Mouse (Mus musculus) hindbrain, postnatal 0 days (tissue): ENCODE measurements around the gene Adamts14. TPM values are rescaled to one million over a fixed set of nuclear protein-coding genes. Genes with fewer than 3 reads are reported as not detected.

Source experiments
- ATAC-seq: fragments of 200-750 bp; cut with Nextera tagmentation; 2 replicates; pipeline ENCODE4 v1.8.0; 2017; ENCODE audit warnings: mild to moderate bottlenecking, moderate TSS enrichment, moderate library complexity
- DNase-seq: peaks from one replicate; pipeline ENCODE4 v3.0.0-alpha.2; 2015; ENCODE audit warnings: low spot score
- H3K27ac ChIP-seq: fragments of 300-500 bp; sonication (generic); 2 replicates; pipeline ENCODE4 v1.5.1; 2014; ENCODE audit warnings: mild to moderate bottlenecking
- H3K27me3 ChIP-seq: fragments of 300-500 bp; sonication (generic); 2 replicates; pipeline ENCODE4 v1.6.1; 2014; ENCODE audit warnings: low read length, mixed read lengths; ENCODE audit not compliant: insufficient read depth
- H3K36me3 ChIP-seq: fragments of 300-500 bp; sonication (generic); 2 replicates; pipeline ENCODE4 v1.6.1; 2014; ENCODE audit warnings: low read length, mixed read lengths; ENCODE audit not compliant: insufficient read depth
- H3K4me1 ChIP-seq: fragments of 300-500 bp; sonication (generic); 2 replicates; pipeline ENCODE4 v1.6.1; 2014; ENCODE audit warnings: antibody characterized with exemption, low read length, mixed read lengths; ENCODE audit not compliant: insufficient read depth
- H3K4me2 ChIP-seq: fragments of 300-500 bp; sonication (generic); 2 replicates; pipeline ENCODE4 v1.6.1; 2014; ENCODE audit warnings: low read depth, mild to moderate bottlenecking, low read length, moderate library complexity, mixed read lengths
- H3K4me3 ChIP-seq: fragments of 300-500 bp; sonication (generic); 2 replicates; pipeline ENCODE4 v1.5.1; 2014; ENCODE audit warnings: low read length
- H3K9ac ChIP-seq: fragments of 300-500 bp; sonication (generic); replicated peaks from 2 replicates; pipeline ENCODE4 v1.6.1; 2014; ENCODE audit warnings: mild to moderate bottlenecking, low read length, moderate library complexity, mixed read lengths
- H3K9me3 ChIP-seq: fragments of 300-500 bp; sonication (generic); 2 replicates; pipeline ENCODE4 v1.6.1; 2016; ENCODE audit warnings: low read length, mixed read lengths
- CTCF ChIP-seq: IDR thresholded peaks from 2 replicates; pipeline ENCODE4 v1.5.1; 2016; ENCODE audit warnings: antibody characterized with exemption, control low read depth, low read depth
- WGBS: fragments of 180-500 bp; shearing (Covaris S2); extraction: QIAGEN DNeasy Blood & Tissue Kit; methylation state at CpG from one replicate; pipeline ENCODE4 v1.1.7; 2014; 5-methylcytosine and 5-hydroxymethylcytosine counted together
- polyA plus RNA-seq: library from polyadenylated mRNA; unstranded; fragments of >200 nt; fragmentation: Nextera tagmentation; extraction: Ambion mirVana; gene quantifications from 2 replicates; pipeline ENCODE4 v1.2.1, GENCODE M21; 2015
- total RNA-seq: library from RNA; depleted of rRNA; stranded (reverse); fragments of >200 nt; gene quantifications from 2 replicates; pipeline ENCODE4 v1.2.3, GENCODE M21; 2014

The Adamts14 gene
- total and polyA plus RNA-seq, 2 experiments from 2014 or later: 0.36 to 1.8 TPM

- H3K9ac ChIP-seq: no peak overlapping the region
- no peak overlapping the region for H3K27ac ChIP-seq
- WGBS: 72% methylated on average over 3 of the region's 3 CpGs
- no peak overlapping the region for H3K4me2 ChIP-seq
- H3K36me3 ChIP-seq: no peaks in the 10 kb centered on the region
- no peaks in the 10 kb centered on the region for H3K4me1 ChIP-seq
- no peaks in the 10 kb centered on the region for H3K27me3 ChIP-seq
- ATAC-seq: no peak
- no peak overlapping the region for H3K4me3 ChIP-seq
- no peak for DNase-seq
- H3K9me3 ChIP-seq: no peaks in the 10 kb centered on the region
- no peak for TF ChIP-seq CTCF
These were observed 110.9 kb downstream of the Adamts14 start for GRCm38 (mm10) chr10:61162366-61162765.

GRCm38 (mm10) chr10:61160671-61161070 is 112.6 kb downstream of the Adamts14 start:
- Histone ChIP-seq H3K27me3 (no peaks in the 10 kb centered on the region), H3K36me3 (no peaks in the 10 kb centered on the region), H3K4me2 (no peak overlapping the region), H3K27ac (no peak overlapping the region), H3K9ac (no peak overlapping the region), H3K4me1 (no peaks in the 10 kb centered on the region), H3K4me3 (no peak overlapping the region), H3K9me3 (no peaks in the 10 kb centered on the region)
- no peak for TF ChIP-seq CTCF
- DNase-seq (no peak), ATAC-seq (no peak)
- 64% methylated on average over 4 of the region's 4 CpGs for WGBS

GRCm38 (mm10) chr10:61160089-61160488 is 113.1 kb downstream of the Adamts14 start:
- Histone ChIP-seq H3K27me3 (no peaks in the 10 kb centered on the region), H3K4me2 (no peak overlapping the region), H3K4me1 (no peaks in the 10 kb centered on the region), H3K4me3 (no peak overlapping the region), H3K9ac (no peak overlapping the region), H3K27ac (no peak overlapping the region), H3K9me3 (no peaks in the 10 kb centered on the region), H3K36me3 (no peaks in the 10 kb centered on the region)
- WGBS: 88% methylated on average over 7 of the region's 7 CpGs
- ATAC-seq: no peak
- TF ChIP-seq CTCF: no peak
- no peak for DNase-seq

DNA sequence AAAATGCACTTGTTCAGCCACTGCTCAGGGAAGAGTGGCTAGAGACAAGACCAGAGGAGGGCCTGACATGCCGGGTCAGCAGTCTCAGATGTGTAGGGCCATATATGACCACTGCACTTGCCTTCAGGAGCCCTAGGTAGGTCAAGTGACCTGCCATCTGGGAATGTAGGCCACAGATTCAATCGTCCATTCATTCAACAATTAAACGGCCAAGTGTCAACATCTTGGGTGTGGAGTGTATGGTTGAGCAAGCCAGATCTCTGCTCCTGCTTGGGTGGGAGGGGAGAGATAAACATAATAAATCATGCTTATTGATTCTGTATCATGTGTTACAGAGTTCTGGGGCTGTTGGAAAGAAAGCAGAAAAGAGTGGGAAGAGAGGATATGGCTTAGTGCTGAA is 114.6 kb downstream of the Adamts14 start:
- H3K9me3 ChIP-seq: no peaks in the 10 kb centered on the region
- H3K9ac ChIP-seq: no peak overlapping the region
- no peaks in the 10 kb centered on the region for H3K4me1 ChIP-seq
- no peak overlapping the region for H3K4me2 ChIP-seq
- no peaks in the 10 kb centered on the region for H3K36me3 ChIP-seq
- WGBS: 84% methylated on average over 3 of the region's 3 CpGs
- H3K27ac ChIP-seq: no peak overlapping the region
- H3K4me3 ChIP-seq: no peak overlapping the region
- DNase-seq (no peak), ATAC-seq (no peak)
- TF ChIP-seq CTCF: no peak
- no peaks in the 10 kb centered on the region for H3K27me3 ChIP-seq

DNA sequence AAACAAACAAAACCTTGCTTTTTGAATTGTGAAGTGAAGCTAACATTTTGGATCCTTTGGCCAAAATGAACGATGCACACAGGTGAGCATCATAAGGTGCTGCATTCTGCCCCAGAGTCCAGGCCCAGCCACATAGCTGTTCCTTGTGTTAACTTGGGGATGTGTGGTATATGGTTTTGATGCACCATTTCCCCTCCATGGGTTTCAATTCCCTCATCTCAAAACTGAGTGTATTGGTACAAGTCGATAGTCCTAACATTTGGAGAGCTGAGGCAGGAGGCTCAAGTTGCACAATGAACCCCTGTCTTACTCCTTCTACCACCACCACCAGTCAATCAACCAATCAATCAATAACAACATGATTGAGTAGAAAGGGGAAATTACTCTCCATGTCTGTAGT is 116.8 kb downstream of the Adamts14 start:
- DNase-seq (no peak), ATAC-seq (no peak)
- WGBS: 95% methylated on average over 2 of the region's 2 CpGs
- Histone ChIP-seq H3K4me1 (no peaks in the 10 kb centered on the region), H3K27me3 (no peaks in the 10 kb centered on the region), H3K9ac (no peak overlapping the region), H3K27ac (no peak overlapping the region), H3K36me3 (no peaks in the 10 kb centered on the region), H3K4me3 (no peak overlapping the region), H3K4me2 (no peak overlapping the region), H3K9me3 (no peaks in the 10 kb centered on the region)
- no peak for TF ChIP-seq CTCF

DNA sequence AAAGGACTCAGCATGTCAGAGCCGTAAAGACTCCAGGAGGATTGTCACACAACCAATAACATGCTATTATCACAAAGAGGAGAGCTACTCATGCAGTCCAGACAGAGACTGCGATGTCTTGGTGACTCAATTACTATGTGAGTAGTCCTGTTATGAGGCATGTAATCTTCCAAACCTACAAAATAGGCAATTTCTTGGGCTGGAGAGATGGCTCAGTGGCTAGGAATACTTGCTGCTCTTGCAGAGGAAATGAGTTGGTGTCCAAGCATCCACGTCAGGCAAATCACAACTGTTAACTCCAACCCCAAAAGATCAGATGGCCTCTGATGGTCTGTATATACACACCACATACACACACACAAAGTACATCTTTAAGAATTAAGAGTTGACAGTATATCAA is 117.6 kb downstream of the Adamts14 start:
- no peaks in the 10 kb centered on the region for H3K9me3 ChIP-seq
- no peak overlapping the region for H3K9ac ChIP-seq

DNA sequence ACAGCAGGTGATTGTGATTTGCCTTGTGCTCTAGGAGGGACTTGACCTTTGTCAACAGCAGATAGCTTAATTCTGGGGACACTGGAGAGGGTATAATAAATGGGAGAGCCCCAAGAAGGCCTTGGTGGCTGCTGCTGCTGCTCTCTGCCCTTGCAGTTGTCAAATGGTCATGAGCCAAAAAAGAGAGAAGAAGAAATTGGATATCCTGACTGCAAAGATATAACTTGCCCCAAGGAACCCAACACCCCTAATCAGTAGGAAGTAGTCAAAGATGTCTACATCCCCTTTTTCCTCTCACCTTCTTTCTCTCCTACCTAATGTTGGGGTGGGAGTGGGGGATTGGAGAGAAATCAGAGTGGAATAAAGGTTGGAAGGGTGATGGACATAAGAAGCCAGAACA is 121.1 kb downstream of the Adamts14 start:
- Histone ChIP-seq H3K9ac (no peak overlapping the region), H3K27ac (no peak overlapping the region), H3K27me3 (no peaks in the 10 kb centered on the region), H3K9me3 (no peaks in the 10 kb centered on the region), H3K4me2 (no peak overlapping the region), H3K4me3 (no peak overlapping the region), H3K36me3 (no peaks in the 10 kb centered on the region), H3K4me1 (no peaks in the 10 kb centered on the region)
- no peak for DNase-seq
- no peak for TF ChIP-seq CTCF
- no peak for ATAC-seq

More for the DNA sequence above, 117.6 kb downstream of the Adamts14 start:
- no peaks in the 10 kb centered on the region for H3K4me1 ChIP-seq
- no peak overlapping the region for H3K4me2 ChIP-seq
- no peaks in the 10 kb centered on the region for H3K27me3 ChIP-seq
- ATAC-seq: no peak
- no peak overlapping the region for H3K27ac ChIP-seq
- no peak overlapping the region for H3K4me3 ChIP-seq
- no peak for DNase-seq
- H3K36me3 ChIP-seq: no peaks in the 10 kb centered on the region
- WGBS: 81% methylated on average over 3 of the region's 3 CpGs
- TF ChIP-seq CTCF: no peak
